Mouse (Mus musculus): ENCODE results near the gene Thoc3.

GRCm38 (mm10) chr13:54412721-54413120 is 55.9 kb downstream of the Thoc3 start:
- no peak for TF ChIP-seq CTCF (IDR thresholded peaks at IDR 0.05; ENCODE audit: low read depth, low read length)
- no peak for TF ChIP-seq POLR2A (IDR thresholded peaks at IDR 0.05; ENCODE audit: insufficient read depth, low read length)
